Mouse (Mus musculus) midbrain, embryonic 10.5 days (tissue): ENCODE measurements around the gene Clps. TPM values are rescaled to one million over a fixed set of nuclear protein-coding genes. Genes with fewer than 3 reads are reported as not detected.

Experiments used
- DNase-seq: peaks from one replicate; pipeline ENCODE4 v3.0.0-alpha.2; 2017; ENCODE audit warnings: low spot score
- H3K27ac ChIP-seq: fragments of 300-500 bp; sonication (generic); replicated peaks from 2 replicates; pipeline ENCODE4 v1.5.1; 2016; ENCODE audit warnings: mild to moderate bottlenecking
- H3K27me3 ChIP-seq: fragments of 300-500 bp; sonication (generic); 2 replicates; pipeline ENCODE4 v1.6.1; 2016; ENCODE audit warnings: low read depth, mild to moderate bottlenecking; ENCODE audit not compliant: poor library complexity, severe bottlenecking
- H3K36me3 ChIP-seq: fragments of 300-500 bp; sonication (generic); 2 replicates; pipeline ENCODE4 v1.6.1; 2016; ENCODE audit warnings: mild to moderate bottlenecking, moderate library complexity
- H3K4me1 ChIP-seq: fragments of 300-500 bp; sonication (generic); 2 replicates; pipeline ENCODE4 v1.6.1; 2016
- H3K4me3 ChIP-seq: fragments of 300-500 bp; sonication (generic); 2 replicates; pipeline ENCODE4 v1.5.1; 2016; ENCODE audit warnings: mild to moderate bottlenecking, moderate library complexity
- H3K9me3 ChIP-seq: fragments of 300-500 bp; sonication (generic); replicated peaks from 2 replicates; pipeline ENCODE4 v1.6.1; 2016; ENCODE audit warnings: mild to moderate bottlenecking
- WGBS: fragments of 180-500 bp; shearing (Covaris S2); methylation state at CpG from one replicate; pipeline ENCODE4 v1.1.7; 2016; 5-methylcytosine and 5-hydroxymethylcytosine counted together
- polyA plus RNA-seq: library from polyadenylated mRNA; unstranded; fragments of >200 nt; fragmentation: Nextera tagmentation; extraction: Ambion mirVana; gene quantifications from 2 replicates; pipeline ENCODE4 v1.2.1, GENCODE M21; 2016

Gene Clps
- polyA plus RNA-seq, result not detected in 2 replicates

- no peak within 1 kb of the TSS for H3K27ac ChIP-seq
- no peak for DNase-seq
- H3K9me3 ChIP-seq, result no peaks in the 10 kb centered on the region
- 90% methylated on average over 4 of the region's 4 CpGs for WGBS
- H3K27me3 ChIP-seq, result no peaks in the 10 kb centered on the region
- peaks cover 23% of the 10 kb centered on the region for H3K4me1 ChIP-seq
- H3K36me3 ChIP-seq, result no peaks in the 10 kb centered on the region
- H3K4me3 ChIP-seq, result no peak within 1 kb of the TSS
Observed at GRCm38 (mm10) chr17:28560598-28560997, at the start of gene Clps. Clps (minus strand) TSS chr17:28560766.

- Histone ChIP-seq H3K4me1 (no peaks in the 10 kb centered on the region), H3K27ac (no peak overlapping the region), H3K36me3 (peaks cover 69% of the 10 kb centered on the region), H3K27me3 (no peaks in the 10 kb centered on the region), H3K4me3 (no peak overlapping the region), H3K9me3 (no peaks in the 10 kb centered on the region)
- no peak for DNase-seq
- WGBS, result 94% methylated on average over 3 of the region's 3 CpGs
Observed at GRCm38 (mm10) chr17:28609543-28609942, 49.0 kb upstream of the Clps start.

GRCm38 (mm10) chr17:28601557-28602250 lies 41.1 kb upstream of the Clps start:
- H3K4me1 ChIP-seq, result no peaks in the 10 kb centered on the region
- H3K4me3 ChIP-seq, result no peak overlapping the region
- no peak for DNase-seq
- WGBS, result 92% methylated on average over 9 of the region's 9 CpGs
- H3K9me3 ChIP-seq, result no peaks in the 10 kb centered on the region
- H3K27ac ChIP-seq, result no peak overlapping the region
- peaks cover 97% of the 10 kb centered on the region for H3K36me3 ChIP-seq
- H3K27me3 ChIP-seq, result no peaks in the 10 kb centered on the region

- Histone ChIP-seq H3K9me3 (no peaks in the 10 kb centered on the region), H3K27me3 (no peaks in the 10 kb centered on the region), H3K36me3 (peaks cover 97% of the 10 kb centered on the region), H3K4me3 (no peak overlapping the region), H3K27ac (no peak overlapping the region), H3K4me1 (no peaks in the 10 kb centered on the region)
- no peak for DNase-seq
- WGBS, result 92% methylated on average over 5 of the region's 5 CpGs
Observed at GRCm38 (mm10) chr17:28600780-28601179, 40.2 kb upstream of the Clps start.

GRCm38 (mm10) chr17:28593965-28594364 lies 33.4 kb upstream of the Clps start:
- Histone ChIP-seq H3K36me3 (peaks cover 97% of the 10 kb centered on the region), H3K4me1 (no peaks in the 10 kb centered on the region), H3K9me3 (no peaks in the 10 kb centered on the region), H3K27ac (no peak overlapping the region), H3K4me3 (no peak overlapping the region), H3K27me3 (no peaks in the 10 kb centered on the region)
- no peak for DNase-seq
- WGBS, result 83% methylated on average over 4 of the region's 4 CpGs

- DNase-seq, result peak; percentile 71
- Histone ChIP-seq H3K9me3 (no peaks in the 10 kb centered on the region), H3K4me1 (no peaks in the 10 kb centered on the region), H3K27ac (no peak overlapping the region), H3K4me3 (no peak overlapping the region), H3K36me3 (peaks cover 97% of the 10 kb centered on the region), H3K27me3 (no peaks in the 10 kb centered on the region)
- 32% methylated on average over 4 of the region's 4 CpGs for WGBS
Observed at GRCm38 (mm10) chr17:28592998-28593397, 32.4 kb upstream of the Clps start.

- no peaks in the 10 kb centered on the region for H3K9me3 ChIP-seq
- 95% methylated on average over 5 of the region's 5 CpGs for WGBS
- H3K36me3 ChIP-seq, result peaks cover 97% of the 10 kb centered on the region
- H3K4me1 ChIP-seq, result no peaks in the 10 kb centered on the region
- no peak for DNase-seq
- no peaks in the 10 kb centered on the region for H3K27me3 ChIP-seq
- no peak overlapping the region for H3K4me3 ChIP-seq
- no peak overlapping the region for H3K27ac ChIP-seq
Observed at GRCm38 (mm10) chr17:28591476-28591875, 30.9 kb upstream of the Clps start.

GRCm38 (mm10) chr17:28590596-28590995 lies 30.0 kb upstream of the Clps start:
- Histone ChIP-seq H3K4me1 (no peaks in the 10 kb centered on the region), H3K4me3 (no peak overlapping the region), H3K27ac (no peak overlapping the region), H3K9me3 (no peaks in the 10 kb centered on the region), H3K36me3 (peaks cover 90% of the 10 kb centered on the region), H3K27me3 (no peaks in the 10 kb centered on the region)
- WGBS, result 93% methylated on average over 3 of the region's 3 CpGs
- no peak for DNase-seq

GRCm38 (mm10) chr17:28588591-28588990 lies 28.0 kb upstream of the Clps start:
- H3K36me3 ChIP-seq, result peaks cover 71% of the 10 kb centered on the region
- H3K27ac ChIP-seq, result no peak overlapping the region
- H3K27me3 ChIP-seq, result no peaks in the 10 kb centered on the region
- no peaks in the 10 kb centered on the region for H3K4me1 ChIP-seq
- no peak overlapping the region for H3K4me3 ChIP-seq
- no peaks in the 10 kb centered on the region for H3K9me3 ChIP-seq
- 86% methylated on average over 2 of the region's 2 CpGs for WGBS
- DNase-seq, result no peak

- Histone ChIP-seq H3K27me3 (no peaks in the 10 kb centered on the region), H3K9me3 (no peaks in the 10 kb centered on the region), H3K36me3 (peaks cover 51% of the 10 kb centered on the region), H3K4me1 (no peaks in the 10 kb centered on the region), H3K4me3 (no peak overlapping the region), H3K27ac (no peak overlapping the region)
- no peak for DNase-seq
- WGBS, result 92% methylated on average over 3 of the region's 3 CpGs
Observed at GRCm38 (mm10) chr17:28586509-28586908, 25.9 kb upstream of the Clps start.

GRCm38 (mm10) chr17:28581056-28581455 lies 20.5 kb upstream of the Clps start:
- no peak overlapping the region for H3K4me3 ChIP-seq

GRCm38 (mm10) chr17:28580396-28580795 lies 19.8 kb upstream of the Clps start:
- WGBS, result 9% methylated on average over 9 of the region's 9 CpGs
- H3K4me1 ChIP-seq, result peaks cover 12% of the 10 kb centered on the region

More at GRCm38 (mm10) chr17:28581056-28581455, 20.5 kb upstream of the Clps start:
- H3K27me3 ChIP-seq, result no peaks in the 10 kb centered on the region
- H3K36me3 ChIP-seq, result no peaks in the 10 kb centered on the region; the same call in 1 of the 2 replicates
- no peaks in the 10 kb centered on the region for H3K9me3 ChIP-seq
- DNase-seq, result no peak
- WGBS, result 55% methylated on average over 2 of the region's 2 CpGs
- H3K27ac ChIP-seq, result no peak overlapping the region
- H3K4me1 ChIP-seq, result peaks cover 5% of the 10 kb centered on the region

GRCm38 (mm10) chr17:28575244-28576125 lies 14.9 kb upstream of the Clps start, which contains the start of gene Lhfpl5:
Lhfpl5 (plus strand) TSS chr17:28575641.
- Histone ChIP-seq H3K9me3 (no peaks in the 10 kb centered on the region), H3K27ac (no peak within 1 kb of the TSS), H3K36me3 (no peaks in the 10 kb centered on the region), H3K4me1 (peaks cover 14% of the 10 kb centered on the region), H3K27me3 (no peaks in the 10 kb centered on the region), H3K4me3 (peak within 1 kb of the TSS; percentile 51)
- DNase-seq, result peak; percentile 79
- 17% methylated on average over 50 of the region's 50 CpGs for WGBS

More at GRCm38 (mm10) chr17:28580396-28580795, 19.8 kb upstream of the Clps start:
- H3K27ac ChIP-seq, result no peak overlapping the region
- H3K9me3 ChIP-seq, result no peaks in the 10 kb centered on the region
- H3K36me3 ChIP-seq, result no peaks in the 10 kb centered on the region
- DNase-seq, result peak; percentile 66
- no peak overlapping the region for H3K4me3 ChIP-seq
- no peaks in the 10 kb centered on the region for H3K27me3 ChIP-seq
